Mouse (Mus musculus) hindbrain, postnatal 0 days (tissue): ENCODE data around the gene Cdnf. TPM values are rescaled to one million over a fixed set of nuclear protein-coding genes. Genes with fewer than 3 reads are reported as not detected.

Source experiments
- ATAC-seq: fragments of 200-750 bp; cut with Nextera tagmentation; 2 replicates; pipeline ENCODE4 v1.8.0; 2017; ENCODE audit warnings: mild to moderate bottlenecking, moderate TSS enrichment, moderate library complexity
- DNase-seq: peaks from one replicate; pipeline ENCODE4 v3.0.0-alpha.2; 2015; ENCODE audit warnings: low spot score
- H3K27ac ChIP-seq: fragments of 300-500 bp; sonication (generic); 2 replicates; pipeline ENCODE4 v1.5.1; 2014; ENCODE audit warnings: mild to moderate bottlenecking
- H3K27me3 ChIP-seq: fragments of 300-500 bp; sonication (generic); 2 replicates; pipeline ENCODE4 v1.6.1; 2014; ENCODE audit warnings: low read length, mixed read lengths; ENCODE audit not compliant: insufficient read depth
- H3K36me3 ChIP-seq: fragments of 300-500 bp; sonication (generic); 2 replicates; pipeline ENCODE4 v1.6.1; 2014; ENCODE audit warnings: low read length, mixed read lengths; ENCODE audit not compliant: insufficient read depth
- H3K4me1 ChIP-seq: fragments of 300-500 bp; sonication (generic); 2 replicates; pipeline ENCODE4 v1.6.1; 2014; ENCODE audit warnings: antibody characterized with exemption, low read length, mixed read lengths; ENCODE audit not compliant: insufficient read depth
- H3K4me2 ChIP-seq: fragments of 300-500 bp; sonication (generic); 2 replicates; pipeline ENCODE4 v1.6.1; 2014; ENCODE audit warnings: low read depth, mild to moderate bottlenecking, low read length, moderate library complexity, mixed read lengths
- H3K4me3 ChIP-seq: fragments of 300-500 bp; sonication (generic); 2 replicates; pipeline ENCODE4 v1.5.1; 2014; ENCODE audit warnings: low read length
- H3K9ac ChIP-seq: fragments of 300-500 bp; sonication (generic); replicated peaks from 2 replicates; pipeline ENCODE4 v1.6.1; 2014; ENCODE audit warnings: mild to moderate bottlenecking, low read length, moderate library complexity, mixed read lengths
- H3K9me3 ChIP-seq: fragments of 300-500 bp; sonication (generic); 2 replicates; pipeline ENCODE4 v1.6.1; 2016; ENCODE audit warnings: low read length, mixed read lengths
- CTCF ChIP-seq: IDR thresholded peaks from 2 replicates; pipeline ENCODE4 v1.5.1; 2016; ENCODE audit warnings: antibody characterized with exemption, control low read depth, low read depth
- WGBS: fragments of 180-500 bp; shearing (Covaris S2); extraction: QIAGEN DNeasy Blood & Tissue Kit; methylation state at CpG from one replicate; pipeline ENCODE4 v1.1.7; 2014; 5-methylcytosine and 5-hydroxymethylcytosine counted together
- polyA plus RNA-seq: library from polyadenylated mRNA; unstranded; fragments of >200 nt; fragmentation: Nextera tagmentation; extraction: Ambion mirVana; gene quantifications from 2 replicates; pipeline ENCODE4 v1.2.1, GENCODE M21; 2015
- total RNA-seq: library from RNA; depleted of rRNA; stranded (reverse); fragments of >200 nt; gene quantifications from 2 replicates; pipeline ENCODE4 v1.2.3, GENCODE M21; 2014

The Cdnf gene
- total and polyA plus RNA-seq, 2 experiments from 2014 or later = 0.38 to 1.1 TPM

GRCm38 (mm10) chr2:3489816-3490215 lies 23.0 kb upstream of the Cdnf start:
- DNase-seq = no peak
- Histone ChIP-seq H3K4me1 (no peaks in the 10 kb centered on the region), H3K36me3 (peaks cover 29% of the 10 kb centered on the region)

GRCm38 (mm10) chr2:3493833-3494409 lies 18.9 kb upstream of the Cdnf start:
- no peak for ATAC-seq
- no peaks in the 10 kb centered on the region for H3K4me1 ChIP-seq
- no peak overlapping the region for H3K9ac ChIP-seq
- H3K27me3 ChIP-seq = no peaks in the 10 kb centered on the region
- TF ChIP-seq CTCF = no peak
- WGBS = 89% methylated on average over 3 of the region's 3 CpGs
- no peaks in the 10 kb centered on the region for H3K9me3 ChIP-seq
- no peak for DNase-seq
- H3K4me2 ChIP-seq = no peak overlapping the region
- no peak overlapping the region for H3K4me3 ChIP-seq
- peaks cover 57% of the 10 kb centered on the region for H3K36me3 ChIP-seq
- no peak overlapping the region for H3K27ac ChIP-seq

More at GRCm38 (mm10) chr2:3489816-3490215, 23.0 kb upstream of the Cdnf start:
- H3K4me3 ChIP-seq = no peak overlapping the region
- TF ChIP-seq CTCF = no peak
- WGBS = 71% methylated on average over 3 of the region's 3 CpGs
- no peak overlapping the region for H3K27ac ChIP-seq
- H3K9ac ChIP-seq = no peak overlapping the region
- no peak for ATAC-seq
- no peaks in the 10 kb centered on the region for H3K27me3 ChIP-seq
- no peak overlapping the region for H3K4me2 ChIP-seq
- no peaks in the 10 kb centered on the region for H3K9me3 ChIP-seq

GRCm38 (mm10) chr2:3499543-3499942 lies 13.3 kb upstream of the Cdnf start:
- Histone ChIP-seq H3K36me3 (peaks cover 49% of the 10 kb centered on the region), H3K4me2 (no peak overlapping the region), H3K9ac (no peak overlapping the region), H3K27ac (no peak overlapping the region), H3K4me1 (no peaks in the 10 kb centered on the region), H3K9me3 (no peaks in the 10 kb centered on the region), H3K4me3 (no peak overlapping the region), H3K27me3 (no peaks in the 10 kb centered on the region)
- 96% methylated on average over 6 of the region's 6 CpGs for WGBS
- no peak for DNase-seq
- TF ChIP-seq CTCF = no peak
- ATAC-seq = no peak

- Histone ChIP-seq H3K27me3 (no peaks in the 10 kb centered on the region), H3K9me3 (no peaks in the 10 kb centered on the region), H3K9ac (no peak overlapping the region), H3K4me3 (no peak overlapping the region), H3K36me3 (peaks cover 41% of the 10 kb centered on the region), H3K4me1 (no peaks in the 10 kb centered on the region), H3K27ac (no peak overlapping the region), H3K4me2 (no peak overlapping the region)
- DNase-seq = no peak
- 96% methylated on average over 5 of the region's 5 CpGs for WGBS
- TF ChIP-seq CTCF = no peak
- no peak for ATAC-seq
Observed at GRCm38 (mm10) chr2:3500886-3501285, 11.9 kb upstream of the Cdnf start.

- Histone ChIP-seq H3K4me1 (peaks cover 8% of the 10 kb centered on the region; the same call in 1 of the 2 replicates), H3K4me3 (peak overlapping the region; percentile 55), H3K27ac (peak overlapping the region; percentile 93), H3K36me3 (peaks cover 19% of the 10 kb centered on the region), H3K27me3 (no peaks in the 10 kb centered on the region), H3K9ac (peak overlapping the region; percentile 78), H3K4me2 (peak overlapping the region; percentile 88), H3K9me3 (no peaks in the 10 kb centered on the region)
- WGBS = under 1% methylated on average over 15 of the region's 15 CpGs
- DNase-seq (peak; percentile 37), ATAC-seq (no peak)
- TF ChIP-seq CTCF = no peak
Observed at GRCm38 (mm10) chr2:3512076-3512475, 754 bp upstream of the Cdnf start.

GRCm38 (mm10) chr2:3522558-3522957 lies 9.7 kb downstream of the Cdnf start:
- Histone ChIP-seq H3K4me2 (no peak overlapping the region), H3K36me3 (no peaks in the 10 kb centered on the region), H3K27me3 (no peaks in the 10 kb centered on the region), H3K4me3 (no peak overlapping the region), H3K9ac (no peak overlapping the region), H3K4me1 (no peaks in the 10 kb centered on the region), H3K9me3 (no peaks in the 10 kb centered on the region), H3K27ac (no peak overlapping the region)
- no peak for TF ChIP-seq CTCF
- ATAC-seq (no peak), DNase-seq (no peak)
- 78% methylated on average over 4 of the region's 4 CpGs for WGBS

- ATAC-seq (no peak), DNase-seq (no peak)
- no peak for TF ChIP-seq CTCF
- H3K9ac ChIP-seq = no peak overlapping the region
- H3K27ac ChIP-seq = no peak overlapping the region
- H3K4me2 ChIP-seq = no peak overlapping the region
- 82% methylated on average over 6 of the region's 6 CpGs for WGBS
- no peaks in the 10 kb centered on the region for H3K9me3 ChIP-seq
- no peak overlapping the region for H3K4me3 ChIP-seq
- H3K4me1 ChIP-seq = no peaks in the 10 kb centered on the region
- H3K27me3 ChIP-seq = no peaks in the 10 kb centered on the region
- H3K36me3 ChIP-seq = no peaks in the 10 kb centered on the region
Observed at GRCm38 (mm10) chr2:3526288-3526687, 13.5 kb downstream of the Cdnf start.
